Mouse (Mus musculus) testis, adult 2 months (tissue): ENCODE data around the gene Bglap2.

Experiments
- CTCF ChIP-seq: fragments of 200-500 bp; IDR thresholded peaks from 2 replicates; pipeline ENCODE4 v1.5.1; 2012; ENCODE audit warnings: low read depth, mild to moderate bottlenecking, inconsistent platforms, low read length, moderate library complexity; ENCODE audit not compliant: control insufficient read depth, insufficient read depth, insufficient replicate concordance
- POLR2A ChIP-seq: fragments of 200-500 bp; IDR thresholded peaks from 2 replicates; pipeline ENCODE4 v1.6.1; 2012; ENCODE audit warnings: low read depth, mild to moderate bottlenecking, inconsistent platforms, low read length, moderate library complexity; ENCODE audit not compliant: control insufficient read depth

DNA sequence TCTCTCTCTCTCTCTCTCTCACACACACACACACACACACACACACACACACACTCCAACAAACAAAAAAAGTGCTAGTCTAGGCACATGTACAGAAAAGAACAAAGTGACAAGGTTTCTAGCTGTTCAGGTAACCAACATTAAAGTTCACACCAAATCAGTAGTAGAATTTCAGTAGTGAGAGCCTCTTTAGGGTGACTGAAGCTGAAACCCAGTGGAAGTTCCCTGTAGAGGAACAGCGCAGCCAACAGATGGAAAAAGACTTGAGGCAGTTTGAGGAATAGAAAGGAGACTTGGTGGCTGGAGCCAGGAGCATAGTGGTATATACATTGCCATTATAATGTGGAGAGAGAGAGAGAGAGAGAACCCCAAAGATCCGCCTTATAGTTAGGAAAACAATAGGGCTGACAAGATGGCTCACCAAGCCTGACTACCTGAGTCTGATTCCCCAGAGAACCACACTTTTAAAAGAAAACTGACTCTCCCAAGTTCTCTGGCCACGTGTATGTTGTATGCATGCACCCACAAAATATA, 43.5 kb downstream of the Bglap2 start:
- no peak for TF ChIP-seq CTCF
- TF ChIP-seq POLR2A = no peak
